Mouse (Mus musculus) heart, postnatal 0 days (tissue): ENCODE measurements around the gene Mdga1.

Source experiments
- CTCF ChIP-seq: IDR thresholded peaks from 2 replicates; pipeline ENCODE4 v1.5.1; 2016; ENCODE audit warnings: antibody characterized with exemption, control low read depth, low read depth
- EP300 ChIP-seq: IDR thresholded peaks from 2 replicates; pipeline ENCODE4 v1.6.1; 2016; ENCODE audit warnings: antibody characterized with exemption, low read depth

DNA sequence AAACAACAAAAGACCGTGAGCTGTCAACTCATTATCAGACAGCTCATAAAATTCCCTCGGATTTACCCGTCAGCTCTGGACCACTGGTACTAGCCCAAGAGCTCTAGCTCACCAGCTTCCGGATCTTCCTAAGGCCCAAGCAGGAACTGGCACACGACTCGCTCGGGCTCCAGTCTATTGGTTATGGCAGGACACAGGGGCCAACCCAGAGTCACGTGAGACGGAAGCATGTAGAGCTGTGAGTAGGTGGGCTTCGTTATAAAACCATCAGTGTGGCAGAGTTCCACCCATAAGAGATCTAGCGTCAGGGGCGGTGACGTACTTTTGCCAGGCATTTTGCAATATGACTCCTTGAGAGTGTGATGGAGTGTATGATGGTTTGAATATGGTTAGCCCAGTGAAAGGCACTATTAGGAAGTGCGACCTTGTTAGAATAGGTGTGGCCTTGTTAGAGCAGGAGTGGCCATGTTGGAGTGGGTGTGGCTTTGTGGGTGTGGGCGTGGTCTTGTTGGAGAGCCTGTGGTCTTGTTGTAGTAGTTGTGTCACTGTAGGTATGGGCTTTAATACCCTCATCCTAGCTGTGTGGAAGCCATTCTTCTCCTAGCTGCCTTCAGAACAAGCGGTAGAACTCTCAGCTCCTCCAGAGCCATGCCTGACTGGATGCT lies 56.5 kb downstream of the Mdga1 start:
- TF ChIP-seq EP300 (no peak), CTCF (no peak)
